Mouse (Mus musculus): ENCODE data around the gene Cdk19. TPM values are rescaled to one million over a fixed set of nuclear protein-coding genes. Genes with fewer than 3 reads are reported as not detected.

Cdk19 gene
- total RNA-seq, 2 experiments from 2014 or later = 38.6 to 47.8 TPM

DNA sequence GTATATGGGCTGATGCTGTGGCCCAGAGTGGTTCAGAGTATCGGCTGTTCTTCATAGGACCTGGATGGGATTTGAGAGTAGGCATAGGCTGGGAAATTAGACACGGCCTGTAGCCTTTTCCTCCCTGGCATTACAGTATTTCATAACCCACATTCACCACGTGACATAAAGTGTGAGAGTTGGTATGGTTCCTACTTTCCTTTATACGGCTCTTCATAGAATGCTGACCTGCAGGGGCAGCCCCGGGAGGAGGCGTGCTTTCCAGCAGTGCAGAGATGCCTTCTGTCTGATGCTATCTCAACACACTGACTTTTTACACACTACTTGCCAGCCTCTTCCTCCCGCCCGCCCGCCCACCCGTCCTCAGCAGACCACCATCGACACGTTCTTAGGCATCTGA is 96.0 kb downstream of the Cdk19 start:
- peak; percentile 68 for ATAC-seq (replicated peaks; ENCODE audit: poor library complexity)

GRCm38 (mm10) chr10:40437117-40437516 is 97.8 kb downstream of the Cdk19 start:
- peak; percentile 67 for ATAC-seq (replicated peaks; ENCODE audit: poor library complexity)

DNA sequence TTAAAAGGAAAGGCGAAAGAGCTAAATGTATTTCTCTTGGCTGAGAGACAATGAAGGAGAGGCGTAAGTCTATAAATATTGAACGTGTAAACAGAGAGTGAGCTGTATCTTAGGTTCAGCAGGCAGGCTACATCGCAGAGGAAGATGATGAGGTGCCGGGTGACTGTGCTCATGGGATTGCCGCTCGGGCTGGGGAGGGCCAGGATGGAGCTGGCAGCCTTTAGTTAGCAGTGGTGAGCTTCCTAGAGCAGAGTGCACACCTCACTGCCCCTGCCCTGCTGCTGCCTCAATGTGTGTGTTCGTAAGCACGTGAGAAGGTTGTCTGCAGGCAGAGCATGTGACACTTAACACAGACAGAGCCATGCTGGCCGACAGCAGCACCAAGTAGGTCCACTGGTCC is 101.4 kb downstream of the Cdk19 start:
- ATAC-seq (replicated peaks; ENCODE audit: poor library complexity) = no peak

GRCm38 (mm10) chr10:40442076-40442475 is 102.7 kb downstream of the Cdk19 start:
- ATAC-seq (replicated peaks; ENCODE audit: poor library complexity) = no peak

- ATAC-seq (replicated peaks; ENCODE audit: poor library complexity) = no peak
Observed at GRCm38 (mm10) chr10:40443371-40443770, 104.0 kb downstream of the Cdk19 start.

GRCm38 (mm10) chr10:40443806-40444357 is 104.5 kb downstream of the Cdk19 start:
- no peak for ATAC-seq (replicated peaks; ENCODE audit: poor library complexity)

DNA sequence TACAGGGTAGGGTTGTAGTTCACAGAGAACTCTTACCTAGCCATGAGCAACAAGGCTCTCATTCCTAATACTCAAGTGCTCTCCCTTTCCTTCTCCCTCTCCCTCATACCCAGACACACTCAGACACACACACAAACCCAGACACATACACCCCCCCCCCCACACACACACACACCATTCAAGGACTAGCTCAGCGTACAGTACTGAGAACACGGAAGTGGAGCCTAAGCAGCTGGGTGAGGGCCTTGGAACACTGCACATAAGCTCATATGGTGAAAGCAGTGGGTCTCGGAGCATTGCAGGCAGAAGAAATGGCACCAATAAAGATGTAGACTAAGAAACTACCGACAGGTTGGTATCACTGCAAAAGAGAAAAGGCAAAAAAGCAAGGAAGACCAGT is 105.2 kb downstream of the Cdk19 start:
- ATAC-seq (replicated peaks; ENCODE audit: poor library complexity) = no peak

DNA sequence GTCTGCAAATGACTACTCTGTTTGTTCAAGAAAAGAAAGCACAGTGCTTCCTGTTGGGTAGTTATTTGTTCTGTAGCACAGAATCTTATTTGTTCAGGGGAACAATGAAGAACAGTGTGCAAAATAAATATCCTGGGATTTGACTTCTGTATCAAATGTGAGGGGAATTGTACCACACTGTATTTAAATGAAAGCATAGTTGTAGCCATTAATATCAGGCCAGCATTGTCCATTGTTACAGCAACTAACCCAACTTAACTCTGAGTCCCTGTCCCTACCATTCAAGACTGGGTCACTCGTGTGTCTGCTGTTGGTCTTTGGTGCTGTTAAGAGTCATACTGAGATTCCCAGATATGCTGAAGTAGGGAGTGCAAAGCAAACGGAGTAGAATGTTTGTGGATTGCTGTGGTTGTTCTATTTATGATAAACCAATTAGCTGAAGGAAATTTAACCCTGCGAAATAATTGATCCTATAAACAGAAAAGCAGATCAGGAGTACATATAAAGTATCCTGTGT is 106.8 kb downstream of the Cdk19 start:
- no peak for ATAC-seq (replicated peaks; ENCODE audit: poor library complexity)

- ATAC-seq (replicated peaks; ENCODE audit: poor library complexity) = no peak
Observed at GRCm38 (mm10) chr10:40446630-40447029, 107.3 kb downstream of the Cdk19 start.

DNA sequence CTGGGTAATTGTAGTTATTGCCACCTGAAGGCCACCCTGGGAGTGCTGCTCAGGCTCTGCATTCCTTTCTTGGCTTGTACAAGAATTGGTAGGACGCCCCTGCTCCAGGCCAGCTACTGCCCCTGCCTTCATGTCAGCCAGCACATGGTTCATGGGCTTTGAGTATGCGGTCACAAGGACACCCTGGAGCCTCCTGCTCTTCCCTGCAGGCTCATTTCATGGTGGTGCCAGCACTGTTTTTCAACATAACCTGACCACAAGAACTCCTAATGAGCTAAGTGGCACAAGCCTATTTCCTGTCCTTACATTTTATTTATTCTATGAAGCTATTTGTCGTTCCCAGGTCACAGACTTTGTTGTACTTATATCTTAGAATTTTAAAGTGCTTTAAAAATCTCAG is 107.9 kb downstream of the Cdk19 start:
- peak; percentile 15 for ATAC-seq (replicated peaks; ENCODE audit: poor library complexity)

DNA sequence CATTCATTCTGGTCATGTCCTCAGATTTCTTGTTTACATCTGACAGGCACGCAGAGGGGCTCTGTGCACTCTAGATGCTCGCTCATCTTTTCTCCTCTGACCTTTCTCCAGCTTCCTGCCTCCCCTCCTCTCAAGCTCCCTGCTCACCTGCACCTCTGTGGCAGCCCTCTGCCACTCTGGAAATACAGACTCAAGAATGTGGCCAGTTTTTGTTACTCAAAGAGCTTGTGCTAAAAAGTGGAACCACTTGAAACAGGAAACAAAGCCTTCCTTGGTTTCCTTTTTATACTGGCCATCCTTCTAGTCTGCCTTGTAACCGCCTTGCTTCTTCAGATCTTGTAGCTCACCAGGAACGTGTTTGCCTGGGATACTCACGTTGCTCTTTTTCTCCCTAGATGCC is 108.6 kb downstream of the Cdk19 start:
- peak; percentile 12; the same call in 1 of the 2 replicates for ATAC-seq (replicated peaks; ENCODE audit: poor library complexity)

GRCm38 (mm10) chr10:40448444-40448843 is 109.1 kb downstream of the Cdk19 start:
- no peak; the same call in 1 of the 2 replicates for ATAC-seq (replicated peaks; ENCODE audit: poor library complexity)

- ATAC-seq (replicated peaks; ENCODE audit: poor library complexity) = no peak
Observed at GRCm38 (mm10) chr10:40449571-40449970, 110.2 kb downstream of the Cdk19 start.

DNA sequence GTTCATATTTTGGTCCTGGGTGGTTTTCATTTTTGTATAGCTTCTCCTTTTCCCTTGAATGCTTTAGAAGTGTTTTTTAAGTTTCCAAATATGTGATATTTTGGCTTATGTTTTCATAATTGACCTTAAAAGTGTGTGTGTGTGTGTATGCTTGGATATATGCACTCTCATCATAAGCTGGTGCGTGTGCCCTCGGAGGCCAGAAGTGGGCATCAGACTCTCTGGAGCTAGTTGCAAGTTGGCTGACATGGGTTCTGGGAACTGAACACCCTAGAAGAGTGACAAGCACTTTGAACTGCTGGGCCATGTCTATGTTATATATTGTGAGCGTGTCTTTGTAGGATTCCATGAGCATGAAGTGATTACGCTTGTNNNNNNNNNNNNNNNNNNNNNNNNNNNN is 110.8 kb downstream of the Cdk19 start:
- no peak for ATAC-seq (replicated peaks; ENCODE audit: poor library complexity)

DNA sequence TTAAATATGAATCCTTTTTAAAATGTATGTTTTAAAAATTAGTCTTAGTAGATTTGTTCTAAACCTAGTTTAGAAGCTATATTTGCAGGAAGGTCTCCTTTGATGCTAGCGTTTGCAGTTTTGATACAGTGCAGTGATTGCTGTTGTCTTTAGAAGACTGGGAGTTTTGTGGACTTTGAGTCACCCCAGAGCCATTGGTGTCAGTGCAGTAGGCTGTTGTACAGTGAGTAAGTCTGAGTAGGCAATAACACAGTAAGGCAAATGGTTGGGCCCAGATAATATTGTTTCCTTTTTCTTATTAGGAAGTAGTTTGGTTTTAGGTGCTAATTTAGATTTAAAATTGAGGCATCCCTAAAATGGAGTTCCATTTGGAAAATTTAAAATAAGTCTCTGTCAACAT is 117.8 kb downstream of the Cdk19 start:
- ATAC-seq (replicated peaks; ENCODE audit: poor library complexity) = no peak

DNA sequence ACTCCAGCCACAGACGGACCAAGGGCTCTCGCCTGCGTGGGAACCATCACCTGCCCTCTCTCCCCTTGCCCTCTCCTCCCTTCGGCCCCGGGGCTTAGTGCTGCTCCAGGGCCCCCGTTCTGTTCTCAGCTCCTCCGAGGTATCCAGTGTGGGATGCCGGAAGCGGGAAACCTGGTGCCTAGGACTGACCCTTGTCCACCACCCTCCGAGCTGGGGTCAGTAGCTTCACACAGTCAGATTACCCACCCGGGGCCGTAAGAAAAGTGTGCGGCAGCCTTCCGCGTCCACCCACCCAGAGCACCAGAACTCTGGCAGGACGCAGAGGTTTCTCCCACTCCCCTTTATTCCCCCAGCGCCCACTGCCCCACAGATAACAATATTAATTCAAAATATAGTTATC is 119.8 kb downstream of the Cdk19 start:
- ATAC-seq (replicated peaks; ENCODE audit: poor library complexity) = no peak

DNA sequence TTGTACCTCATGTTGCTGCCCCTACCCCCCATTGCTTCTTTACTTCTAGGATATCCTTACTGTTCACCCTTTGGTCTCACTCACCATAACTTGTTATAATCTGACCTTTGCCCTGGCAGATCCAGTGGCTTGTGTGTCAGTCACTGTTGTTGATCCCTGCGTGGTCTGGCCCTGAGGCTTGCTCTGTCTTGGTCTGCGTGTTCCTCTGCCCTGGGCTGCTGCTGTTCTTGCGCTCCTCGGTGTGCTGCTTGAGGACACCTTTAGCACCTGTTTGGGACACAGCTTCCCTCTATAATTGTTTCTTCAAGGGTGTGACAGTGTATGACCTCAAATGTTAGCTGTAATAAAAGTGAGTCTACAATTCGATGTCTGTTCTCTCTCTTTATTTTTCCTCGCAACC is 122.0 kb downstream of the Cdk19 start:
- ATAC-seq (replicated peaks; ENCODE audit: poor library complexity) = no peak

GRCm38 (mm10) chr10:40462257-40462656 is 122.9 kb downstream of the Cdk19 start:
- ATAC-seq (replicated peaks; ENCODE audit: poor library complexity) = peak; percentile 89

- ATAC-seq (replicated peaks; ENCODE audit: poor library complexity) = peak; percentile 50
Observed at GRCm38 (mm10) chr10:40467174-40467911, 128.0 kb downstream of the Cdk19 start.

- peak; percentile 48 for ATAC-seq (replicated peaks; ENCODE audit: poor library complexity)
Observed at GRCm38 (mm10) chr10:40467912-40468254, 128.5 kb downstream of the Cdk19 start.

GRCm38 (mm10) chr10:40469145-40469544 is 129.8 kb downstream of the Cdk19 start:
- ATAC-seq (replicated peaks; ENCODE audit: poor library complexity) = no peak

GRCm38 (mm10) chr10:40476535-40477285 is 137.3 kb downstream of the Cdk19 start:
- ATAC-seq (replicated peaks; ENCODE audit: poor library complexity) = peak; percentile 93

Measured in megakaryocyte progenitor cell, adult 5-6 weeks (primary cell).